Mouse (Mus musculus): ENCODE measurements around the gene Sdhaf1. TPM values are rescaled to one million over a fixed set of nuclear protein-coding genes. Genes with fewer than 3 reads are reported as not detected.

The Sdhaf1 gene
- polyA plus RNA-seq, 1 experiment from 2014 or later = 22.1 TPM

Other genes with a start within 250 kb of the Sdhaf1 start
- 2.3 and 2.4 TPM in 2 replicates for gene Gm26920, start 233.5 kb downstream of the Sdhaf1 start, polyA plus RNA-seq (2015; fragmentation: Nextera tagmentation; extraction: Ambion mirVana)
- 21.0 and 22.5 TPM in 2 replicates for gene Zfp566, start 233.4 kb downstream of the Sdhaf1 start, polyA plus RNA-seq (2015; fragmentation: Nextera tagmentation; extraction: Ambion mirVana)
- 112 and 122 TPM in 2 replicates for gene Zfp260, start 229.1 kb downstream of the Sdhaf1 start, polyA plus RNA-seq (2015; fragmentation: Nextera tagmentation; extraction: Ambion mirVana)
- 24.9 and 25.5 TPM in 2 replicates for gene Zfp382, start 202.0 kb downstream of the Sdhaf1 start, polyA plus RNA-seq (2015; fragmentation: Nextera tagmentation; extraction: Ambion mirVana)
- 16.1 and 18.4 TPM in 2 replicates for gene Zfp146, start 154.1 kb downstream of the Sdhaf1 start, polyA plus RNA-seq (2015; fragmentation: Nextera tagmentation; extraction: Ambion mirVana)
- 3.3 and 4.2 TPM in 2 replicates for gene Cox7a1, start 139.8 kb downstream of the Sdhaf1 start, polyA plus RNA-seq (2015; fragmentation: Nextera tagmentation; extraction: Ambion mirVana)
- 62.5 and 67.8 TPM in 2 replicates for gene Capns1, start 125.1 kb downstream of the Sdhaf1 start, polyA plus RNA-seq (2015; fragmentation: Nextera tagmentation; extraction: Ambion mirVana)
- 173 and 193 TPM in 2 replicates for gene Polr2i, start 91.9 kb downstream of the Sdhaf1 start, polyA plus RNA-seq (2015; fragmentation: Nextera tagmentation; extraction: Ambion mirVana)
- 352 and 364 TPM in 2 replicates for gene Tbcb, start 91.6 kb downstream of the Sdhaf1 start, polyA plus RNA-seq (2015; fragmentation: Nextera tagmentation; extraction: Ambion mirVana)
- not detected in 2 replicates for gene Ovol3, start 88.2 kb downstream of the Sdhaf1 start, polyA plus RNA-seq (2015; fragmentation: Nextera tagmentation; extraction: Ambion mirVana)
- gene Thap8, start 43.8 kb downstream of the Sdhaf1 start, polyA plus RNA-seq (2015; fragmentation: Nextera tagmentation; extraction: Ambion mirVana) = 0.66 and 1.1 TPM in 2 replicates
- 7.3 and 8.8 TPM in 2 replicates for gene Wdr62, start 43.5 kb downstream of the Sdhaf1 start, polyA plus RNA-seq (2015; fragmentation: Nextera tagmentation; extraction: Ambion mirVana)
- gene Clip3, start 32.2 kb downstream of the Sdhaf1 start, polyA plus RNA-seq (2015; fragmentation: Nextera tagmentation; extraction: Ambion mirVana) = 117 and 120 TPM in 2 replicates
- 99.6 and 102 TPM in 2 replicates for gene Alkbh6, start 15.2 kb downstream of the Sdhaf1 start, polyA plus RNA-seq (2015; fragmentation: Nextera tagmentation; extraction: Ambion mirVana)
- gene Syne4, start 9.1 kb downstream of the Sdhaf1 start, polyA plus RNA-seq (2015; fragmentation: Nextera tagmentation; extraction: Ambion mirVana) = 7.3 and 9.0 TPM in 2 replicates
- gene E130208F15Rik, start 2.2 kb downstream of the Sdhaf1 start, polyA plus RNA-seq (2015; fragmentation: Nextera tagmentation; extraction: Ambion mirVana) = not detected in 2 replicates
- 11.2 and 12.3 TPM in 2 replicates for gene Lrfn3, start 38.9 kb upstream of the Sdhaf1 start, polyA plus RNA-seq (2015; fragmentation: Nextera tagmentation; extraction: Ambion mirVana)
- 22.5 and 24.3 TPM in 2 replicates for gene Tyrobp, start 89.9 kb upstream of the Sdhaf1 start, polyA plus RNA-seq (2015; fragmentation: Nextera tagmentation; extraction: Ambion mirVana)
- gene Hcst, start 96.0 kb upstream of the Sdhaf1 start, polyA plus RNA-seq (2015; fragmentation: Nextera tagmentation; extraction: Ambion mirVana) = not detected in 2 replicates
- gene Nfkbid, start 97.8 kb upstream of the Sdhaf1 start, polyA plus RNA-seq (2015; fragmentation: Nextera tagmentation; extraction: Ambion mirVana) = 1.9 TPM in 2 replicates
- 544 and 608 TPM in 2 replicates for gene Aplp1, start 121.6 kb upstream of the Sdhaf1 start, polyA plus RNA-seq (2015; fragmentation: Nextera tagmentation; extraction: Ambion mirVana)
- gene Kirrel2, start 133.8 kb upstream of the Sdhaf1 start, polyA plus RNA-seq (2015; fragmentation: Nextera tagmentation; extraction: Ambion mirVana) = 0.20 and 0.47 TPM in 2 replicates
- gene Nphs1, start 134.4 kb upstream of the Sdhaf1 start, polyA plus RNA-seq (2015; fragmentation: Nextera tagmentation; extraction: Ambion mirVana) = 0.23 TPM in 1 of 2 replicates, not detected in the other
- not detected in 2 replicates for gene Prodh2, start 169.7 kb upstream of the Sdhaf1 start, polyA plus RNA-seq (2015; fragmentation: Nextera tagmentation; extraction: Ambion mirVana)
- 115 and 121 TPM in 2 replicates for gene Arhgap33, start 211.2 kb upstream of the Sdhaf1 start, polyA plus RNA-seq (2015; fragmentation: Nextera tagmentation; extraction: Ambion mirVana)
- 9.3 and 10.4 TPM in 2 replicates for gene Hspb6, start 228.3 kb upstream of the Sdhaf1 start, polyA plus RNA-seq (2015; fragmentation: Nextera tagmentation; extraction: Ambion mirVana)
- 12.3 and 13.9 TPM in 2 replicates for gene Proser3, start 228.4 kb upstream of the Sdhaf1 start, polyA plus RNA-seq (2015; fragmentation: Nextera tagmentation; extraction: Ambion mirVana)
- gene Lin37, start 235.9 kb upstream of the Sdhaf1 start, polyA plus RNA-seq (2015; fragmentation: Nextera tagmentation; extraction: Ambion mirVana) = 58.9 and 63.3 TPM in 2 replicates
- 118 and 122 TPM in 2 replicates for gene U2af1l4, start 239.4 kb upstream of the Sdhaf1 start, polyA plus RNA-seq (2015; fragmentation: Nextera tagmentation; extraction: Ambion mirVana)
- 21.7 and 22.7 TPM in 2 replicates for gene Gm49396, start 239.4 kb upstream of the Sdhaf1 start, polyA plus RNA-seq (2015; fragmentation: Nextera tagmentation; extraction: Ambion mirVana)
- gene Psenen, start 239.7 kb upstream of the Sdhaf1 start, polyA plus RNA-seq (2015; fragmentation: Nextera tagmentation; extraction: Ambion mirVana) = 131 and 138 TPM in 2 replicates
- 6.3 and 6.6 TPM in 2 replicates for gene Igflr1, start 241.5 kb upstream of the Sdhaf1 start, polyA plus RNA-seq (2015; fragmentation: Nextera tagmentation; extraction: Ambion mirVana)